Mouse (Mus musculus): ENCODE results near the gene Pknox2. TPM values are rescaled to one million over a fixed set of nuclear protein-coding genes. Genes with fewer than 3 reads are reported as not detected.

The Pknox2 gene
- not detected for total RNA-seq (2023)

DNA sequence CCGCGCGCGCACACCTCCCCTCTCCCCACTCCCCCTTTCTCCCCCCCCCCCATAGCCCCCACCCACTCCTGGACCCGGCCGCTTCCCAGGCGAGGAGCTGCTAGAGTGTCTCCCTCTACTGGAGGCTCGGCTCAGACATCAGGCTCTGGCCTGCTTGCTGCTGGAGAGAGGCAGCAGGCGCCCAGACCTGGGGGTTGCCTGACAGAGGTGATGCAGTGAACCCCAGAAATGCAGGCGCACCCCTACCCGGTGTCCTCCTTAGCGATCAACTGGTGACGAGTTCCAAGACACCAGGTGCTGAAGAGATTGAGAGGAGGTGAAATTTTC lies at the start of gene Pknox2:
Gene Pknox2, minus strand, starts transcription at position 49 of the 327 bp plus-strand sequence.

Other genes with a start within 250 kb of the Pknox2 start
- 1.5 TPM for gene Tmem218, start 60.8 kb upstream of the Pknox2 start, total RNA-seq (2023)
- gene Slc37a2, start 108.3 kb upstream of the Pknox2 start, total RNA-seq (2023): 2.8 TPM
- 13.9 TPM for gene Ccdc15, start 201.0 kb upstream of the Pknox2 start, total RNA-seq (2023)
- not detected for gene Hepacam, start 219.9 kb upstream of the Pknox2 start, total RNA-seq (2023)

All from CD8-positive naive resting alpha-beta T cell, adult 57 days (primary cell).